Mouse (Mus musculus) erythroblast, embryonic 14.5 days (primary cell): ENCODE data around the gene Ramac.

Source experiments
- GATA1 ChIP-seq: IDR thresholded peaks from 2 replicates; pipeline ENCODE4 v1.6.1; 2012; ENCODE audit warnings: low read length, inconsistent platforms, mixed read lengths
- TAL1 ChIP-seq: IDR thresholded peaks from 3 replicates; pipeline ENCODE4 v1.6.1; 2012; ENCODE audit warnings: low read length, inconsistent platforms, mixed read lengths

- TF ChIP-seq TAL1 (no peak), GATA1 (no peak)
These were observed 30.3 kb upstream of the Ramac start for GRCm38 (mm10) chr7:81732183-81733089.
